Mouse (Mus musculus) thymus, adult 2 months (tissue): ENCODE data around the gene Qars.

Experiments used
- CTCF ChIP-seq: fragments of 200-500 bp; IDR thresholded peaks from 2 replicates; pipeline ENCODE4 v1.5.1; 2012; ENCODE audit warnings: mild to moderate bottlenecking, control low read depth, low read length, moderate library complexity, borderline replicate concordance; ENCODE audit not compliant: control insufficient read depth, poor library complexity, insufficient read depth; ENCODE audit errors: extremely low read depth
- POLR2A ChIP-seq: fragments of 200-500 bp; IDR thresholded peaks from 2 replicates; pipeline ENCODE4 v1.6.1; 2012; ENCODE audit warnings: mild to moderate bottlenecking, low read length, control low read depth, moderate library complexity; ENCODE audit not compliant: control insufficient read depth, poor library complexity, insufficient read depth; ENCODE audit errors: extremely low read depth

- TF ChIP-seq CTCF (no peak), POLR2A (no peak)
Observed at GRCm38 (mm10) chr9:108540846-108541245, 33.3 kb downstream of the Qars start.
